Mouse (Mus musculus): ENCODE measurements at regions not wholly inside any gene's neighbourhood (a gene's known extent, or its start where the extent isn't known, plus 50 kb on each side); places are given as distances from the start of the nearest gene placed in this dataset.
"Not testable (repeated sequence)": the region's sequence is repeated elsewhere in the genome, so short reads cannot be mapped to it uniquely, and the experiment has no call there.

DNA sequence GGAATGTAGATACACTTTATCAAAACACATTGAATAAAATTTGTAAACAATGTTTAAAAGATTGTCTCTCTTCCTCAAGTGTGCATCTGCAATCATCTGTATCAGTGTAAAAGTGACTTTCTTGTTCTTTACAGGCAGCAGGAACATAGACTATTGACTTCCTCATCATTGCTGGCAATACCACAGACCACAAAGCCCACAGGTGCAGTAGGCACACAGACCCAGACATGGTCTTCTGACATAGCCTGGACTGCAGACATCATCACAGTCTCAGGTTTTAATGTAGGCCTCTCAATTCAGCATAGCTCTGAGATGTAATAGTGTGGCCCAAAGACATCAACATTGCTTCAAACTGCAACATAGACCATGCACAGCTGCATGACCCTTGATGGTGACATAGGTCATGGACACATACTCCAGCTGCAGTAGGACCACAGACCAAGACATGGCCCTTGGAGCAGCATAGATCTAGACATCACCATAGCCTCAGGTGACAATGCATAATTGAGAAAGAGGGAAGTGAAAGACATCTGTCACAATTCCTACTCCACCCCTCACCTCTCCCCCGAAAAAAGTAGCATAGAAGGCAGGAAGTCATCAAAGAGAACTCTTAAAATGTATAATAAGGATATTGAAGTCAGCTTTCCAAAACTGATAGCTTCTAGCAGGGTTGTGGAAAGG lies 74.1 kb upstream of the Speer2 start:
- ATAC-seq (ENCODE audit: low FRiP score, low read depth), result no peak
- Histone ChIP-seq H3K36me3 (no peaks in the 10 kb centered on the region), H3K4me2 (no peak overlapping the region), H3K27me3 (no peaks in the 10 kb centered on the region), H3K27ac (replicated peaks) (no peak overlapping the region), H3K4me1 (replicated peaks) (no peaks in the 10 kb centered on the region), H3K4me3 (no peak overlapping the region), H3K9ac (no peak overlapping the region), H3K9me3 (no peaks in the 10 kb centered on the region)
- 85% methylated on average over 1 of the region's 1 CpGs for WGBS

DNA sequence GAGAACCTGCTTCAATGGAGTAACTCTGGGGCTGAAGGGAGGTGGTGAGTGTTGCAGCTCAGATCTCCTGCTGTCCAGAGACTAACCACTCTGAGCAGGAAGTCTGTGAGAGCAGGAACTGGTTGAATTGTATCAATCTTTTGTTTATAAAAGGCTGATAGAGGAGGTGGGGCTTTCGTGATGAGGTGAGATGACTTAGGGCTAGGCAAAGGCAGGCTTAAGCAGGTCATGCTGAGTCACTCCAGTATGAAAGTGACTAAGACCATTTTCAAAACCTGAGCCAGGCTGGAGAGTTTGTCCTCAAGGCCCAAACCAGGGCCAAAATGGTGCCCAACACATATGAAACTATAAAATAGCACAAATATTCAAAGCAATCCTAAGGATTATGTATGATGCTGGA lies 80.1 kb upstream of the Speer2 start:
- no peaks in the 10 kb centered on the region for H3K36me3 ChIP-seq
- WGBS, result 81% methylated on average over 1 of the region's 1 CpGs
- ATAC-seq (ENCODE audit: low FRiP score, low read depth), result no peak

DNA sequence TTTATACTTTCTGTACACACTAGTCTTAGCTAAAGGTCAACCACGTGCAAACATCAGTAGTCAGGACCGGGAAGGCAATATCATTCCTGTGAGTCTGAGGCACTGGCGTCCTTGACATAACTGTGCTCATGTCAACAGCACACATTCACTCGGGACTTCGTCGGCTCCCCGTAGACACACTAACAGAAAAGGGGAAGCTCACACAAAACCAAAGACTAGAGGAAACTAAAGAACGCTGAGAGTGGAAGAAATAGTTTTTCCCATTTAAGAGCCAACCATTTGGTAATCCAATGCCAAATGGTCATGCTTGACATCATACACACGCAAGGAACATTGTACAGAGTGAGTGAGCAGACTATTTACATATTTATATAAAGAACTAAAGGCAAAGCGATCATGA lies 85.2 kb upstream of the Speer2 start:
- Histone ChIP-seq H3K36me3 (no peaks in the 10 kb centered on the region), H3K9me3 (no peaks in the 10 kb centered on the region), H3K4me1 (replicated peaks) (no peaks in the 10 kb centered on the region), H3K9ac (no peak overlapping the region), H3K27ac (replicated peaks) (no peak overlapping the region), H3K4me2 (no peak overlapping the region), H3K4me3 (no peak overlapping the region), H3K27me3 (no peaks in the 10 kb centered on the region)
- WGBS, result 87% methylated on average over 10 of the region's 10 CpGs
- no peak for ATAC-seq (ENCODE audit: low FRiP score, low read depth)

More for the DNA sequence above, 80.1 kb upstream of the Speer2 start:
- no peak overlapping the region for H3K4me3 ChIP-seq
- H3K27ac ChIP-seq (replicated peaks), result no peak overlapping the region
- H3K9ac ChIP-seq, result no peak overlapping the region
- no peaks in the 10 kb centered on the region for H3K9me3 ChIP-seq
- no peaks in the 10 kb centered on the region for H3K27me3 ChIP-seq
- H3K4me1 ChIP-seq (replicated peaks), result no peaks in the 10 kb centered on the region
- H3K4me2 ChIP-seq, result no peak overlapping the region

DNA sequence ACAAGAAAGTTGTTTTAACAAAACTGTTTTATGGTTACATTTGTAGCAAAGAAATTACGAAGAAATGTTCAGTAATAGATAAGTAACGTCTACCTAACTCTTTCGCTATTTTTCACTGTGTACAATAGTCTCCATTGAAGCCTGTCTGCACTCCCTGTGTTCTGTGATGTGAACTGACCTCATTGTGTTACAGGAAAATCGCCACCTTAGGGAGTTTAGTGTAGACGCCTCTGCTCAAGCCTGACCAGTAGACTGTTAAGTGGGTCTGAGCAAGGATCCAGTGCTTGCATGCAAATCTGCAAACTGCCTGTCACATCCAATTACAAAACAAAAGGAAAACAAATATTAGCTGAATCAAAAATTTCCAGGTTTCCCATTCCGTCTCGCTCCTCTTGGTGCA lies 85.8 kb upstream of the Speer2 start:
- Histone ChIP-seq H3K27me3 (no peaks in the 10 kb centered on the region), H3K4me1 (replicated peaks) (no peaks in the 10 kb centered on the region), H3K9ac (no peak overlapping the region), H3K36me3 (no peaks in the 10 kb centered on the region), H3K4me3 (no peak overlapping the region), H3K4me2 (no peak overlapping the region), H3K27ac (replicated peaks) (no peak overlapping the region), H3K9me3 (no peaks in the 10 kb centered on the region)
- ATAC-seq (ENCODE audit: low FRiP score, low read depth), result no peak
- WGBS, result 88% methylated on average over 7 of the region's 7 CpGs

DNA sequence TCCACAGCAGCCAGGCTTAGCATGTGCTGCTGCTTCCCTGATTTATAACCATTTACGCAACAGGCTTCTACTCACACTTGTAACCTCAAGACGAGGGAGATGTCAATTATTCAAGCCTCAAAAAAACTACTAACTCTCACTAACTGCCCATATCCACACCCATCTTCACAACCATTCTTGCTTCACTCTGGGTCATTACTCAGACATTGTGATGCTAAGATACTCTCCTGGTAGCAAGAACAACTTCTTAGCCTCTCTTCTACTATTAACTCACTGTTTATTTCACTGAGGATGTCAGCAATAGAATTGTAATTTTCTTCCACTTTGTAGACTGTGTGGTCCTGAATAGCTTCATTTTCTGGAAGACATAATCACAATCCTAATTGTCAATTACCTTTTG lies 88.0 kb upstream of the Speer2 start:
- Histone ChIP-seq H3K9ac (no peak overlapping the region), H3K27ac (replicated peaks) (no peak overlapping the region), H3K4me2 (no peak overlapping the region), H3K36me3 (no peaks in the 10 kb centered on the region), H3K27me3 (no peaks in the 10 kb centered on the region), H3K9me3 (no peaks in the 10 kb centered on the region), H3K4me1 (replicated peaks) (no peaks in the 10 kb centered on the region), H3K4me3 (no peak overlapping the region)
- WGBS, result 70% methylated on average over 2 of the region's 2 CpGs
- no peak for ATAC-seq (ENCODE audit: low FRiP score, low read depth)

DNA sequence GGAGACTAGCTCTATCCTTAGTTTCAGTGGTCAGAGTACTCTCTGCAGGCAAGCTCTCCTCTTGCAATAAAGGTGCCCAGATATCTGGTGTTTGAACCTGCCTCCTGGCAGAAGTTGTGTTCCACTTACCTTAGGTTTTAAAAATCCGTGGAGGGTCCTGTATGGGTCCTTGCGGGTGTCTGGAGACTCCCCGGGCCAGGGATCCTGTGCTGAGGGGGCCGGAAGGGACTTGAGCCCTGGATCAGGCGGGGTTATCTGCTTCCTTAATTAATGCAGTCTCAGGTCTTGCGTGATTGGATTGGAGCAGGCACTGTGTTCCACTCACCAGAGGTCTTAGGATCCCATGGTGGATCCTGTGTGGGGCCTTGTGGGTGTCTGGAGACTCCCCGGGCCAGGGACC lies 103.0 kb upstream of the Speer2 start:
- H3K4me3 ChIP-seq; H3K36me3 ChIP-seq; H3K9me3 ChIP-seq; H3K4me2 ChIP-seq; H3K9ac ChIP-seq; H3K27ac ChIP-seq (replicated peaks); H3K27me3 ChIP-seq; H3K4me1 ChIP-seq (replicated peaks); ATAC-seq (ENCODE audit: low FRiP score, low read depth): not testable (repeated sequence)
- 93% methylated on average over 7 of the region's 7 CpGs for WGBS

DNA sequence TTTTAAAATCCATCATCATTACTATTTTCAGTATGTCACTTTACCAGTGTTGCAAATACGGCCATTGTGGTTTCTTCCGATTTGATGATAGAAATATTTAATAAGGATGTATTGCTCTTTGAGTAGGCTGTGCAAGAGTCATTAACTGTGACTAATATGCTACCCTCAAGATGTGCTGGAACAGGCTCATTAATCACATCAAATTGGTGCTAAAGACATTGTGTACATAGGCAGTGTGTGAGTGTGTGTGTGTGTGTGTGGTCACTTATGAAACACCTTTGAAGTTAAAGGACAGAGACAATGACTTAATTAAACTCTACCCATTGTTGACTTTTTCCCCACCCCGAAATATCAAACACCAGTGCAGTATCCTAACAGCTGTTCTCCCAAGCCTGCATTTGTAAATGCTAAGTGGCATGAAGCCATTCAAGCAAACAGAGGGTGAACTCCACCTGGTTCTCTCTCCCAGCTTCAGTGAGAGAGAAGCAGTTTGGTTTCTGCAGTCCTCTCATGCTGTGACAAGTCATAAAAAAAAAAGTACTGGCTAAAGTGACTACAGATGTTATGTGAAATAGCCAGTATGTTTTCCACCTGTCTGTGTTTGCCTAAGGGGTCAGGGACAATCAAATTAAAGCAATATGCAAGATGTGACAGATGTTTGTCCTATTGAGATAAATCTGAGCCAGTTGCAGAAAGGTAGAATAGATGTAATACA lies 116.4 kb upstream of the Speer2 start:
- WGBS, result 55% methylated on average over 3 of the region's 3 CpGs

DNA sequence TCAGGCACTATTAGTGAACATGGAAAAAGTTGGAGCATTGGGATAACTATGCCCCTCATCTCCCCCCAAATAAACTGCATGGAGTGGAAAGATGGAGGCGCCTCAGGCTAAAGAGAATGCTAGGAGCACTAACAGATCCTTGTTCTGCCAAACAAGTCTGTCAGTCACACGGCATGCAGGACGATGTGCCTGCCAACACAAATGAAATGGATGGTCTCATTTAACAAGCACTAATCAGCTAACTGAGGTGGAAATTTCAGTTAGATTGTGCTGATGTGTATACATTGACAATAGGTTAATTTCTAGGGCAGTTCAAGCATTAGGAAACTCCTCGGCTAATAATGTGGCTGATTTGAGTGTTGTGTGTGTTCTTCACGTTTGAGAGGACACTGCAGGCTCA lies 120.8 kb upstream of the Speer2 start:
- no peak overlapping the region for H3K27ac ChIP-seq (replicated peaks)
- no peak overlapping the region for H3K9ac ChIP-seq
- H3K9me3 ChIP-seq, result no peaks in the 10 kb centered on the region
- no peaks in the 10 kb centered on the region for H3K27me3 ChIP-seq
- H3K4me3 ChIP-seq, result no peak overlapping the region
- H3K4me1 ChIP-seq (replicated peaks), result no peaks in the 10 kb centered on the region
- no peaks in the 10 kb centered on the region for H3K36me3 ChIP-seq
- ATAC-seq (ENCODE audit: low FRiP score, low read depth), result no peak
- WGBS, result 39% methylated on average over 5 of the region's 5 CpGs
- no peak overlapping the region for H3K4me2 ChIP-seq

More for the DNA sequence above, 116.4 kb upstream of the Speer2 start:
- Histone ChIP-seq H3K9ac (no peak overlapping the region), H3K4me2 (no peak overlapping the region), H3K4me3 (no peak overlapping the region), H3K4me1 (replicated peaks) (no peaks in the 10 kb centered on the region), H3K27me3 (no peaks in the 10 kb centered on the region), H3K36me3 (no peaks in the 10 kb centered on the region), H3K27ac (replicated peaks) (no peak overlapping the region), H3K9me3 (no peaks in the 10 kb centered on the region)
- ATAC-seq (ENCODE audit: low FRiP score, low read depth), result 0 out of 2 replicates have a peak, but pooled peaks have one; percentile 51

DNA sequence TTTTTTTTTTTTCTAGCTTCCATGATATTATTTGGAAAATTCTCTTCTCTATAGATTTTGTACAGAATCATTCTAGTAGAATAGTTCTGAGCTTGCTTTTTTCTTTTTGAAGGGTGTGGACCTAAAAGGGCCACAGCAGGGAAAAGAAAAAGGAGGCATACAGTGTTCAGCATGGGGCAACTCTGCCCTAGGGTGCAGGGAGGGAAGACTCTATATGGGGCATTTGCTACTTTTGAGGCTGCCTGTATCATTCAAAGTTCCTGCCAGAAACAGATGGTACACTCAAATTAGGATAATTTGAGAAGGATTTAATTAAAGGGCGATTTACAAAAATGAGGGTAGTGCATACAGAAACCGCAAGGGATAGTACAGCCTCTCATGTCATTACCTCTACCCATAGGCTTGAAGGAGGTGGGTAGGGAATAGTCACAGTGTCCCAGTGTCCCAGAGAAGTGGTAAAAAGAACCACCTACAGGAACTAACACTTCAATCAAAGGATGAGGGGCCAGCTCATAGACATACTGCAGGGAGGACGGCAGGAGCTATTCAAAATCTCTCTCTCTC lies 128.4 kb upstream of the Speer2 start:
- Histone ChIP-seq H3K36me3 (no peaks in the 10 kb centered on the region), H3K27me3 (no peaks in the 10 kb centered on the region), H3K27ac (replicated peaks) (no peak overlapping the region), H3K4me3 (no peak overlapping the region), H3K4me1 (replicated peaks) (no peaks in the 10 kb centered on the region), H3K4me2 (no peak overlapping the region), H3K9ac (no peak overlapping the region), H3K9me3 (no peaks in the 10 kb centered on the region)
- WGBS, result 53% methylated on average over 3 of the region's 3 CpGs
- no peak for ATAC-seq (ENCODE audit: low FRiP score, low read depth)

DNA sequence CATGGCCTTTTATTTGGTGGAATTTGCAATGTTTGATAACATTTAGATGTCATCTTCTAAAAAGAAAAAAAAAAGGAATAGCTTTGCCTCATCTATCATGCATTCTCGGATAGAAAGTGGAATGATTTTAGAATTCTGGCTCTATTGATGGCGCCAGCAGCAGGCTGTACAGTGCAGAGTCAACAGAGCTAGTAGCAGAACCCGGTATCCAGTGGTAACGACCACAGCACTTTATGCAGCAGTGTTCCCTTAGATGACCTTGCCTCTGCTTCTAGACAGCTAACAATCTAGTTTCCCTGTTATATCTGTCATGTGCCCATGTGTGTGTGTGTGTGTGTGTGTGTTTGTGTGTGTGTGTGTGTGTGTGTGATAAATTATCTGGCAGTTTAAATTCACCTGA lies 129.2 kb upstream of the Speer2 start:
- no peak overlapping the region for H3K9ac ChIP-seq
- H3K4me2 ChIP-seq, result no peak overlapping the region
- no peaks in the 10 kb centered on the region for H3K9me3 ChIP-seq
- H3K27me3 ChIP-seq, result no peaks in the 10 kb centered on the region
- no peaks in the 10 kb centered on the region for H3K4me1 ChIP-seq (replicated peaks)
- no peak overlapping the region for H3K4me3 ChIP-seq
- ATAC-seq (ENCODE audit: low FRiP score, low read depth), result no peak
- H3K27ac ChIP-seq (replicated peaks), result no peak overlapping the region
- no peaks in the 10 kb centered on the region for H3K36me3 ChIP-seq
- 71% methylated on average over 4 of the region's 4 CpGs for WGBS

DNA sequence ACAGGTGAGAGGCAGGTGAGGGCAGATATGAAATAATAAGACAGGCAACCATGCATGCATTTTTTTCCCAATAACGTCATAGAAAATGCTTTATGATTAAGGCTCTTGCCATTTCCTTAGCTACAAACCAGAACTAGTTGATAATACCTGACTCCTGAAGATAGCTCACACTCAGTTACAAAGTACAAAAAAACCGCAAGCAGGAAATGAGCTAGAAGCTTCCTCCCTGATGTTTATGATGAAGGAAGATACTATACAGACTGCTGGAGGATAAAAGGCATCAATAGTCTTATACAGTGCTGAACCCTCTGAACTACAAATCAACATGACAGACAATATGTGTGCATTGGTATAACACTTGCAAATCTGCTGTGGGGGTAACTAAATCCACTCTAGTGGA lies 143.3 kb upstream of the Speer2 start:
- no peak for ATAC-seq (ENCODE audit: low FRiP score, low read depth)
- no peaks in the 10 kb centered on the region for H3K4me1 ChIP-seq (replicated peaks)
- H3K9me3 ChIP-seq, result no peaks in the 10 kb centered on the region
- no peaks in the 10 kb centered on the region for H3K36me3 ChIP-seq
- no peak overlapping the region for H3K27ac ChIP-seq (replicated peaks)
- no peak overlapping the region for H3K4me2 ChIP-seq
- H3K4me3 ChIP-seq, result no peak overlapping the region
- H3K9ac ChIP-seq, result no peak overlapping the region
- WGBS, result 93% methylated on average over 2 of the region's 2 CpGs
- no peaks in the 10 kb centered on the region for H3K27me3 ChIP-seq

DNA sequence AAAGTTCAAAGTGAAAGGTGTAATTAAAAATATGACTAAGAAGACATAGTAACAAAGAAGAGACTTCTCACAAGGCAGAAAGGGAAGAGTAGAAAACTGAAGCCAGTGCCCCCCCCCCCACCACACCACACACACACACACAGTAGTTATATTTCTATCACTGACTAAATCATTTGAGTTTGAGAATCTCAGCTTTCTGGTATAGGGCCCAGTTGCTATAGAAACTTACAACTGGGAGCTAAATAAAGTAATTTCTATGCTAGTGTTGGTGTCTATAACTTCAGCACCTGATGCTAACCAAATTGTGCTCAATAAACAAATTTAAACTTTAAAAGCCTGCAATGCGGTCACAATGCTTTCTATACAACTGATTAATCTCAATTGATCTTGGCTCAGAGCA lies 153.4 kb upstream of the Speer2 start:
- 77% methylated on average over 1 of the region's 1 CpGs for WGBS
- H3K4me2 ChIP-seq, result no peak overlapping the region
- H3K36me3 ChIP-seq, result no peaks in the 10 kb centered on the region
- ATAC-seq (ENCODE audit: low FRiP score, low read depth), result no peak
- no peaks in the 10 kb centered on the region for H3K4me1 ChIP-seq (replicated peaks)
- H3K4me3 ChIP-seq, result no peak overlapping the region
- no peak overlapping the region for H3K9ac ChIP-seq
- H3K9me3 ChIP-seq, result no peaks in the 10 kb centered on the region
- no peak overlapping the region for H3K27ac ChIP-seq (replicated peaks)
- no peaks in the 10 kb centered on the region for H3K27me3 ChIP-seq
